Mouse (Mus musculus): ENCODE measurements around the gene Gm20661. TPM values are rescaled to one million over a fixed set of nuclear protein-coding genes. Genes with fewer than 3 reads are reported as not detected.

The Gm20661 gene
- polyA plus RNA-seq, 1 experiment from 2014 or later: 5.0 TPM

DNA sequence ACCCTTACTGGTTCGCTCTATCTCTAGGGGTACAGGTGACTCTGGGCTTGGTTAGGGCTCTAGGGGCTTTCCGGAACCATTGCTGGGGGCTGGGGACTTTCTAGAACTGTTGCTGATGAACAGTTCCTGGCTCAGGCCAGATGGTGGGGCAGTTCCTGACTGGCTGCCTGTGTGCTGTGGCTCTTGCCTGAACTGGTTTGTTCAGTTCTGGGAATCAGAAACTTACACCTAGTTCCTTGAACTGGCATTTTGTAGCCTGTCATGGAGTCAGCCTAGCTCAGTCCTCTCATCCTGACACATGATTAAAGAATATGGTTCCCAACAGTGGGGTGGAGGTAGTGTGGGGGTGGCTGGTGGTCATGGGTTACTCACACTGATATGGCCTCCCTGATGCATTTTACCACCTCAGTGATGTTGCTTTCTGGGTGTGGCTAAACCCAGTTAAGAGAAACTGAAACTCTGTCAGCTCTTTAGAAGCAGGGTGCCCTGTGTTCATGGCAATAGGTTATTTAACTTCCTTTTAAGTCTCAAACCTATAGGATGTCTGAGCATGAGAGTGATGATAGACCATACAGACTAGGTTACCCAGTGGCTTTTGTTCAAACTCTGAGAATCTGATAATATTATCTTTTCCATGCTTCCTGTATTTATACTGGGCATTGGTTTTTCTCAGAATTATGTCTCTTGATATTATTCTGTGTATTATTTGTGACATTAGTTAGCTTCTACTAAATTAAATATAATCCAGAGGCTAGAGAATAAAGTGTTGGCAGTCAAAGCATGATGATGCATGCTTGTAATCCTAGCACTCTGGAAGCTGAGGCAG lies 52.7 kb downstream of the Gm20661 start:
- no peak overlapping the region for H3K4me3 ChIP-seq (ENCODE audit: low read length)
- no peaks in the 10 kb centered on the region for H3K9me3 ChIP-seq (ENCODE audit: control insufficient read depth, low read length)
- peak; percentile 76 for ATAC-seq
- H3K4me1 ChIP-seq (ENCODE audit: control insufficient read depth, insufficient read depth, low read length): no peaks in the 10 kb centered on the region
- H3K27ac ChIP-seq (ENCODE audit: low read length): no peak overlapping the region
- H3K4me2 ChIP-seq (ENCODE audit: low read depth, low read length): no peak overlapping the region
- no peak overlapping the region for H3K9ac ChIP-seq (ENCODE audit: low read depth, low read length)
- H3K36me3 ChIP-seq (ENCODE audit: control insufficient read depth, insufficient read depth, low read length): peaks cover 3% of the 10 kb centered on the region; the same call in 1 of the 2 replicates
- 96% methylated on average over 2 of the region's 2 CpGs for WGBS
- no peaks in the 10 kb centered on the region for H3K27me3 ChIP-seq (replicated peaks; ENCODE audit: control insufficient read depth, insufficient read depth, low read length)

Other genes starting within 250 kb of the Gm20661 start
- 127 and 145 TPM in 2 replicates for gene Rbm5, start 212.1 kb upstream of the Gm20661 start, polyA plus RNA-seq (2015; fragmentation: Nextera tagmentation; extraction: Ambion mirVana)
- gene Rbm6, start 109.8 kb upstream of the Gm20661 start, polyA plus RNA-seq (2015; fragmentation: Nextera tagmentation; extraction: Ambion mirVana): 48.6 and 55.4 TPM in 2 replicates
- gene Mon1a, start 94.9 kb upstream of the Gm20661 start, polyA plus RNA-seq (2015; fragmentation: Nextera tagmentation; extraction: Ambion mirVana): 22.5 and 23.8 TPM in 2 replicates
- gene Mst1r, start 76.2 kb upstream of the Gm20661 start, polyA plus RNA-seq (2015; fragmentation: Nextera tagmentation; extraction: Ambion mirVana): 13.3 and 16.9 TPM in 2 replicates
- not detected in 2 replicates for gene Actl11, start 54.6 kb upstream of the Gm20661 start, polyA plus RNA-seq (2015; fragmentation: Nextera tagmentation; extraction: Ambion mirVana)
- gene Camkv, start 47.4 kb upstream of the Gm20661 start, polyA plus RNA-seq (2015; fragmentation: Nextera tagmentation; extraction: Ambion mirVana): 1.3 and 1.7 TPM in 2 replicates
- gene Traip, start 32.9 kb upstream of the Gm20661 start, polyA plus RNA-seq (2015; fragmentation: Nextera tagmentation; extraction: Ambion mirVana): 12.4 and 17.0 TPM in 2 replicates
- gene Uba7, start 7.6 kb upstream of the Gm20661 start, polyA plus RNA-seq (2015; fragmentation: Nextera tagmentation; extraction: Ambion mirVana): 32.8 and 35.5 TPM in 2 replicates
- gene Inka1, start 2.8 kb downstream of the Gm20661 start, polyA plus RNA-seq (2015; fragmentation: Nextera tagmentation; extraction: Ambion mirVana): 34.0 and 35.8 TPM in 2 replicates
- 9.0 and 9.6 TPM in 2 replicates for gene Cdhr4, start 9.4 kb downstream of the Gm20661 start, polyA plus RNA-seq (2015; fragmentation: Nextera tagmentation; extraction: Ambion mirVana)
- 0.07 and 0.54 TPM in 2 replicates for gene Gm20662, start 13.3 kb downstream of the Gm20661 start, polyA plus RNA-seq (2015; fragmentation: Nextera tagmentation; extraction: Ambion mirVana)
- gene Ip6k1, start 19.4 kb downstream of the Gm20661 start, polyA plus RNA-seq (2015; fragmentation: Nextera tagmentation; extraction: Ambion mirVana): 37.1 and 40.5 TPM in 2 replicates
- 105 and 115 TPM in 2 replicates for gene Gmppb, start 66.2 kb downstream of the Gm20661 start, polyA plus RNA-seq (2015; fragmentation: Nextera tagmentation; extraction: Ambion mirVana)
- gene Amigo3, start 70.1 kb downstream of the Gm20661 start, polyA plus RNA-seq (2015; fragmentation: Nextera tagmentation; extraction: Ambion mirVana): 3.2 and 4.2 TPM in 2 replicates
- gene Mst1, start 97.4 kb downstream of the Gm20661 start, polyA plus RNA-seq (2015; fragmentation: Nextera tagmentation; extraction: Ambion mirVana): 1.8 and 2.0 TPM in 2 replicates
- gene Rnf123, start 100.3 kb downstream of the Gm20661 start, polyA plus RNA-seq (2015; fragmentation: Nextera tagmentation; extraction: Ambion mirVana): 20.3 and 22.3 TPM in 2 replicates
- 105 and 109 TPM in 2 replicates for gene Apeh, start 111.5 kb downstream of the Gm20661 start, polyA plus RNA-seq (2015; fragmentation: Nextera tagmentation; extraction: Ambion mirVana)
- 5.4 TPM in 2 replicates for gene Bsn, start 207.3 kb downstream of the Gm20661 start, polyA plus RNA-seq (2015; fragmentation: Nextera tagmentation; extraction: Ambion mirVana)

Data from intestine, embryonic 16.5 days (tissue).